Mouse (Mus musculus): ENCODE results near the gene Ap1b1. TPM values are rescaled to one million over a fixed set of nuclear protein-coding genes. Genes with fewer than 3 reads are reported as not detected.

The Ap1b1 gene
- 136 and 160 TPM in 2 replicates for total RNA-seq (2014; fragmentation: Nextera tagmentation)
- total RNA-seq (2017): 116 and 165 TPM in 2 replicates

- ATAC-seq (replicated peaks; ENCODE audit: low FRiP score, low TSS enrichment, poor library complexity, severe bottlenecking): peak; percentile 85
These were observed at the start of gene Ap1b1 for GRCm38 (mm10) chr11:4986695-4987486. TSS of gene Ap1b1 (plus strand) at chr11:4986824.

DNA sequence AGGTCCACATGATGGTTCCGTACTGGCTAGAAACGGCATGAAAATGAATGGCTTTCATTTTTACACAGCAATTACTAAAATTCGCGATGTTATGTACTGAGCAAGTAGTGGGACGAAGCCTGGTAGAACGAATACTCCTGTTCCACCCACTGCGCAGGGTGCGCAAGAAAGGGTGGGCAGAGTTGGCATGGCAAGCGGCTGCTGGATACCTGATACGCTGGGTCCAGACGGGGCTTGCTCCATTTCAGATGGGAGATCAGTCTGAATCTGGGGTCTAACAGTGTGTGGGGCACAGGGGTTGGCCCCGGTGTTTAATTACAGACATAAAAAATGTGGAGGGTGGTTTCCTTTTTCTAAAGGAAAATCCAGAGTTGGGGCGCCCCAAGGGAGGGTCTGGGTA, 40.1 kb upstream of the Ap1b1 start:
- peak; percentile 48 for ATAC-seq (replicated peaks; ENCODE audit: low FRiP score, low TSS enrichment, poor library complexity, severe bottlenecking)

GRCm38 (mm10) chr11:4946947-4947812, 39.4 kb upstream of the Ap1b1 start:
- peak; percentile 77 for ATAC-seq (replicated peaks; ENCODE audit: low FRiP score, low TSS enrichment, poor library complexity, severe bottlenecking)

DNA sequence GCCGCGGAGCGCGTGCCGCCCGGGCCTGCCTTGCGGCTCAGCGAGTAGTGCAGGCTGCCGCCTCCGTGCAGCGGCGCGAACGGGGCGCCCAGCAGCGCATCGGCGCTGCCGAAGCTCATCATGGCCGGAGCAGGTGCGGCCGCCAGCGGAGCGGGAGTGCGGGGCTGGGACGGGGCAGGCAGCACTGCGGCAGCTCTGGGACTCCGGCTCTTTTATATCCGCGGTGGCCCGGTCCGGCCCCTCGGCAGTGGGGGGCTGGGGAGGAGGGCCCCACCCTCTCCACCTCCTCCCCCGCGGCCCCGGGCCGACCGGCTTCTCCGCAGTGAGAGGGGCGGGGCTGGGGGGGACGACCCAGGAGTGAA, 38.8 kb upstream of the Ap1b1 start, which contains the start of gene Nefh:
Nefh (minus strand) TSS at position 252 of the 362 bp plus-strand sequence.
- no peak for ATAC-seq (replicated peaks; ENCODE audit: low FRiP score, low TSS enrichment, poor library complexity, severe bottlenecking)

- no peak for ATAC-seq (replicated peaks; ENCODE audit: low FRiP score, low TSS enrichment, poor library complexity, severe bottlenecking)
These were observed 37.8 kb upstream of the Ap1b1 start for GRCm38 (mm10) chr11:4948792-4949191.

- no peak for ATAC-seq (replicated peaks; ENCODE audit: low FRiP score, low TSS enrichment, poor library complexity, severe bottlenecking)
These were observed 37.2 kb upstream of the Ap1b1 start for GRCm38 (mm10) chr11:4949256-4950044.

DNA sequence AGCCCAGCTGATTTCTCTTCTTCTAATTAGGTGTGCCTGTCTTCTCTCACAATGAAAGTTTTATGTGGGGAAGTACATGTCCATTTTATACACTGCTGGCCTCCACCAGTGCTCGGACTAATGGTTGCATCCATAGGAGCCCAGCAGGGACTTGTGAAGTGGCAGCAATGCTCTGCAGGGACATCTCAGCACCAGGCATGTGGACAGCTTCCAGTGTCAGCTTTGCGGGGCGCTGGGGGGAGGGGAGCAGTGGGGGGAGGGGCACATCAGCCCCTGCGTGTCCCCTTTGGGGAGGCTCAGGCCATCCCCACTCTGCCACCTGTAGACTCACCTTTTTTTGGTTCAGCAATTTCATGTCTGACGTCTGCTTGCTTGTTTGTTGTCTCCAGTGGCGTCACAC, 33.2 kb upstream of the Ap1b1 start:
- ATAC-seq (replicated peaks; ENCODE audit: low FRiP score, low TSS enrichment, poor library complexity, severe bottlenecking): no peak

DNA sequence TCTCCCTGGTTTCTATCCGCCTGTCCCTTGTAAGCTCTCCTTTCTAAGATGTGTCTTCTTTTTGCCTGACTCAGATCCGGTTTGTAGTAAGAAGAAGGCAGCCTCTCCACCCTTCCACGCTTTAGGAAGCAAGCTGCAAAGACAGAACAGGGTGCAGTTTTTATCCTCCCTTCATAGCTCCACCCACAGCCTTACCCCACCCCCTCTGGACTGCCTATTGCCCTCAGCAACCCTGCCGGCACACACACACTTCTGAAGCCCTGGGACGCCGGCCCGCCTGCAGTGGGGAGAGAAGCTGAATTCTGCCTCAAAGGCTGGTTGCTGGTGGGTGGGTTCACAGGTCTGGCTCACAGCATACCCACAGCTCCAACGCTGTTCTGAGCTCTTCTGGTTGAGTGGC, 32.7 kb upstream of the Ap1b1 start:
- ATAC-seq (replicated peaks; ENCODE audit: low FRiP score, low TSS enrichment, poor library complexity, severe bottlenecking): peak; percentile 72

- no peak for ATAC-seq (replicated peaks; ENCODE audit: low FRiP score, low TSS enrichment, poor library complexity, severe bottlenecking)
These were observed 23.4 kb upstream of the Ap1b1 start for GRCm38 (mm10) chr11:4963099-4963808.

GRCm38 (mm10) chr11:4966325-4966724, 20.3 kb upstream of the Ap1b1 start:
- ATAC-seq (replicated peaks; ENCODE audit: low FRiP score, low TSS enrichment, poor library complexity, severe bottlenecking): no peak

DNA sequence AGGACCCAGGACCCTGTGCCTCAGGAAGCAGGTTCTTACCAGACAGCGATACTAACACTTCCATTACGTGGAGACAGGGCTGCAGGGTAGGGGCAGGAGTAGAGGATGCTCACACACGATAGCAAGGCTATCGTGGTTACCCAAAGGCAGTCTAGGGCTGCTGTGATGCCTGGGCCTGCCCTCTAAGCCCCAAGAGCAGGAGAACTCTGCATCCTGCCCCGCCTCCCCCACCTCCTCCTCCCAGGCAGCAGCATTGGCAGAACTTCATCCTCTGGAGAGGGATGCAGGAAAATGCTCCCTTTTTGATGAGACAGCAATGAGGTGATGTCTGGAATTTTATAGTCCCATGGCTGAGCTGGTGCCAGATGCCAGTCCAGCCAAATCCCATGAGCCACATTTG, 19.7 kb upstream of the Ap1b1 start:
- peak; percentile 85 for ATAC-seq (replicated peaks; ENCODE audit: low FRiP score, low TSS enrichment, poor library complexity, severe bottlenecking)

GRCm38 (mm10) chr11:4967549-4967948, 19.1 kb upstream of the Ap1b1 start:
- ATAC-seq (replicated peaks; ENCODE audit: low FRiP score, low TSS enrichment, poor library complexity, severe bottlenecking): peak; percentile 84

- ATAC-seq (replicated peaks; ENCODE audit: low FRiP score, low TSS enrichment, poor library complexity, severe bottlenecking): no peak
These were observed 18.2 kb upstream of the Ap1b1 start for GRCm38 (mm10) chr11:4968376-4968775.

DNA sequence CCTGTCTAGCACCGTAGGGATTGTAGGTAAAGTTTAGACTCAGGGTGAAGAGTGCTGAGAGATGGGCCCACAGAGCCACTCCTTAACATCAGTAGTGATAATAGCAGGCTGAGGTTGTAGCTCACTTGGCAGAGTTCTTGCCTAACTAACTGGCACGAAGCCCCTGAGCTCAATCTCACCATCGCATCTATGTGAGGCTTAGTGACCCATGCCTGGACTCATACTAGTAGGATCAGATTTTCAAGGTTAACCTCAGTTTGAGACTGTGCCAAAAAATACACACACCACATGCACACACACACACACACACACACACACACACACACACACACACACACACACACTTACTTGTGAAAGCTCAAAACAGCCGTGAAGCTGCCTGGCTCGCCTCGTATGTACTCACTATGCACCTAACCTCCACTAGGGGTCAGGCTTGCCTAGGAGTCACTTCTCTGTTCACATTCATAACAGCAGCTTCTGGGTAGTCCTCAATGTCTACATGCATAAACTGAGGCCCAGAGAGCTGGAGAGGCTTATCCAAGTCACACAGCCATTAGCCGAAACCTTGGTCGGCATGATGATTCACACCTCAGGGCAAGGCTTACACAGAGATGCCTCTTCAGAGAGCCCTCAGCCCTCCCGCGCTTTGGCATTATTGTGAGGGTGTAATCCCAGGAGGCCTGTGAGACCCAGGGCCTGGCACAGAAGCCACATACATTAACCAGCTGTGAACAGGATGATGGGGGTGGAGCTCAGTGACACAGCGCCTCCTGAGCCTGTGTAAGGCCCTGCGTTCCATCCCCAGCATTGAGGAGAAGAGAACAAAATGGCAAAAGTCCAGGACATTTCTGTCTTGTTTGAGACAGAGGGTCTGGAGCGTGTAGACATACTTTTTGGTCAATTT, 13.4 kb upstream of the Ap1b1 start:
- ATAC-seq (replicated peaks; ENCODE audit: low FRiP score, low TSS enrichment, poor library complexity, severe bottlenecking): peak; percentile 86

GRCm38 (mm10) chr11:4973871-4974256, 12.8 kb upstream of the Ap1b1 start:
- ATAC-seq (replicated peaks; ENCODE audit: low FRiP score, low TSS enrichment, poor library complexity, severe bottlenecking): peak; percentile 21; the same call in 1 of the 2 replicates

GRCm38 (mm10) chr11:4974376-4975122, 12.1 kb upstream of the Ap1b1 start:
- ATAC-seq (replicated peaks; ENCODE audit: low FRiP score, low TSS enrichment, poor library complexity, severe bottlenecking): 0 out of 2 replicates have a peak, but pooled peaks have one; percentile 3

DNA sequence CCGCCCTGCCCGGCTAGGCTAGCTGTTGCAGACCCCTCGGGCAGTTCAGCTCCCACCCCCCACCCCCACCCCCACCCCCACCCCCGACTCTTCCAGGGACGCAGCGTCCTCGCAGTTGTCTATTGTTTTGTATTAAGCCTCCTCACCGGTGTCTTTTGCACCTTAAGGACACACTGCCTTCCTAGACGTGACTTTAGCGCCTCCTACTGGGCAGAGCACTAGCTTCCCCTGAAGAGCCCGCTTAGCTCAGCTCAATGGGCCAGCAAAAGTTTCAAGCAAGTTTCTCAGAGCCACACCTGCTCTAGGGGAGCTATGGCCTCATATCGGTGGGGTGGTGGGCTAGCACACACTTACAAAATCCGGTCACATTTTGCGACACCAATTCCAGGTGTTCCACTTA, 11.0 kb upstream of the Ap1b1 start:
- ATAC-seq (replicated peaks; ENCODE audit: low FRiP score, low TSS enrichment, poor library complexity, severe bottlenecking): peak; percentile 54; the same call in 1 of the 2 replicates

Measured in megakaryocyte-erythroid progenitor cell, adult 5-6 weeks (primary cell).